Mouse (Mus musculus): ENCODE results near the gene Ran. TPM values are rescaled to one million over a fixed set of nuclear protein-coding genes. Genes with fewer than 3 reads are reported as not detected.

The Ran gene
- polyA plus RNA-seq, 1 experiment from 2014 or later: 560 TPM

DNA sequence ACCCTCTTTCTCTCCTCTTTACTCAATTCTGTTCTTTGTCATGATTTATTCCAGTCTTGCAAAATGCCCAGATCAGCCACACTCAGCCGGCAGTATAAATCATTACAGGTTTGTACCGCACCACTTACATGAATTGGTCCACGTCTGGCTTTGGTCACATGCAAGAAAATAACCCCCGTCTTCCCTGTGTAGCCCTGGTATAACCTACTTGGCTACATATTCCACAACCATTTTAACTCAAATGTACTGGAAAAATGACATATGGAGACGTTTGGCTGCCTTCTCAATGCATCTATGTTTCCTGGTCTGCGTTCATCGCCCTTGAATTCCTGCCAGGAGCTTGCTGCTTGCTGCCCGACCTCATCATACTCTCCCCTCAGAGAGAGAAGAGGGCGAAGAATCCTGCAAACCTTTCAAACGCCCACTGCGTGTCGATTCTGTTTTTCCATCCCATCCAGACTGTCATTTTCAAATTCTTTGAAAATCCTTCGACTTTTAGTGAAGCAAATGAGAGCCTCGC lies 52.0 kb downstream of the Ran start:
- Histone ChIP-seq H3K9me3 (ENCODE audit: control insufficient read depth, low read depth, low read length) (no peaks in the 10 kb centered on the region), H3K27me3 (ENCODE audit: control insufficient read depth, insufficient read depth, low read length) (no peaks in the 10 kb centered on the region), H3K4me2 (replicated peaks; ENCODE audit: low read depth, low read length) (no peak overlapping the region), H3K36me3 (ENCODE audit: control insufficient read depth, insufficient read depth, low read length) (no peaks in the 10 kb centered on the region), H3K27ac (ENCODE audit: low read length) (no peak overlapping the region), H3K4me1 (ENCODE audit: control insufficient read depth, insufficient read depth, low read length) (peaks cover 5% of the 10 kb centered on the region; the same call in 1 of the 2 replicates), H3K9ac (replicated peaks; ENCODE audit: low read depth, low read length) (no peak overlapping the region), H3K4me3 (ENCODE audit: low read depth, low read length) (no peak overlapping the region)
- 60% methylated on average over 14 of the region's 14 CpGs for WGBS
- no peak for ATAC-seq (ENCODE audit: insufficient number of reproducible peaks, insufficient read depth, low FRiP score, low read depth)

DNA sequence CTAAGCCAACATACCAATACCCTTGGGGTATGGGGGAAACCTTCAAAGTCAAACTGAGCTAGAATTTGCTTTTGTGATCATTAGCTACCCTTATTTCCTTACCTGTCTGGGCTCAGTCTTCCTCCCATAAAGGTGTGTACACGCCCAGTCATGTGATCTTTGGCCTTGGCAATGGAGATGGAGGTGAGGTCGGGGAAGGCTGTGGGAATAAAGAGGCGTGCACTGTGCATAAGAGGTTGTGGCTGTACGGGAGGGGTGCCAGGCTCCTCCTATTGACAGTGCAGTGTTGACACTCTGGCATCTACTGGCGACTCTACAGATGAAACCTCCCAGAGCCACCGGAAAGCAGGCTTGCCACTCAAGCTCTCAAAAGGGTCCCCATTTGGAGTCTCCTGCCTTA lies 53.5 kb downstream of the Ran start:
- WGBS: 78% methylated on average over 6 of the region's 6 CpGs

More for the DNA sequence above, 53.5 kb downstream of the Ran start:
- no peak for ATAC-seq (ENCODE audit: insufficient number of reproducible peaks, insufficient read depth, low FRiP score, low read depth)
- H3K4me3 ChIP-seq (ENCODE audit: low read depth, low read length): no peak overlapping the region
- no peak overlapping the region for H3K27ac ChIP-seq (ENCODE audit: low read length)
- peaks cover 5% of the 10 kb centered on the region; the same call in 1 of the 2 replicates for H3K4me1 ChIP-seq (ENCODE audit: control insufficient read depth, insufficient read depth, low read length)
- no peak overlapping the region for H3K4me2 ChIP-seq (replicated peaks; ENCODE audit: low read depth, low read length)
- no peaks in the 10 kb centered on the region for H3K9me3 ChIP-seq (ENCODE audit: control insufficient read depth, low read depth, low read length)
- no peaks in the 10 kb centered on the region for H3K36me3 ChIP-seq (ENCODE audit: control insufficient read depth, insufficient read depth, low read length)
- no peak overlapping the region for H3K9ac ChIP-seq (replicated peaks; ENCODE audit: low read depth, low read length)
- H3K27me3 ChIP-seq (ENCODE audit: control insufficient read depth, insufficient read depth, low read length): no peaks in the 10 kb centered on the region

Other genes with a start within 250 kb of the Ran start
- gene Rimbp2, start 66.6 kb upstream of the Ran start, polyA plus RNA-seq (2014; fragmentation: Nextera tagmentation; extraction: Ambion mirVana): 0.31 and 0.49 TPM in 2 replicates
- 29.6 and 30.8 TPM in 2 replicates for gene Stx2, start 11.5 kb upstream of the Ran start, polyA plus RNA-seq (2014; fragmentation: Nextera tagmentation; extraction: Ambion mirVana)
- 2.1 and 2.3 TPM in 2 replicates for gene Adgrd1, start 76.7 kb downstream of the Ran start, polyA plus RNA-seq (2014; fragmentation: Nextera tagmentation; extraction: Ambion mirVana)